ENCODE assay signal across 8 mouse cellular contexts in the genomic region with DNA sequence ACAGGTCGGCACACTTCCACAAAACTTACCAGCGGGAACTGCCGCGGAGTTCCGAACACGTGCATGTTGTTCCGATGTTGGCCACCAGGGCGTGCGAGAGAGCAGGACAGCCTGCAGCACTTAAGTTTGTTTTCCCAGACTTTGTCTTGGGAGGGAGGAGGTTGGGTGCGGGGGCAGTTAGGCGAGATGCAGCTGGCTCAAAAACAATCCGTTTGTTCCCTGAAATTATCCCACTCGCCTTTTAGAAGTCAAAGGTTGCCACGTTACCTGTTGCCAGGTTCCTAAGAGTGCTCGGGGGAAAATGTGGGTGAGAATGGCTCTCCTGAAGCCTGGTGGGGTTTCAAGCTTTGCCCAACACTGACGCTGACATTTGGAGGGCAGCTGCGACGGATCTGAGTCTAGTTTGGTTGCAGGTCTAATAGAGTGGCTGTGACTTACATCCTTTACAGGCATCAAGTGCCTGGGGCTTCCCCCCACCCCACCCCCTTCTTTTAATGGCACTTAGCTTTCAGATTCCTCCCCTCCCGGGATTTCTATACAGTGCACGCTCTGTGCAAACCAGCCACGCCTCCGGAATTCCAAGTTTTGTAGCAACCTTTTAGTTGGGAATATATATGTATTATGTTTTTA.
DNase-seq lines count a peak whose midpoint lies in the region; ATAC-seq and TF ChIP-seq lines count a peak whose summit lies in the region.

No protein-coding gene starts in this region.

- peak overlapping the region; percentile 95 for H3K4me2 ChIP-seq in lung, embryonic 16.5 days (ENCODE audit: low read depth, low read length)

- DNase-seq in ES-E14 (ENCODE audit: low read depth, low spot score) = peak; percentile 85
- DNase-seq in cerebellum, adult 2 months = peak; percentile 63 to 77
- DNase-seq in forelimb bud, embryonic 11.5 days (ENCODE audit: low read depth, low spot score) = peak; percentile 92
- peak; percentile 90 for DNase-seq in hindbrain, embryonic 10.5 days (ENCODE audit: low spot score)
- peak; percentile 59 for DNase-seq in layer of hippocampus, adult 9-10 months (ENCODE audit: low spot score)
- DNase-seq in ovary, adult 18-20 months (ENCODE audit: low spot score) = peak; percentile 78
- peak; percentile 83 for DNase-seq in thymus, adult 2 months

- H3K9me3 ChIP-seq in ES-E14 (ENCODE audit: control insufficient read depth, insufficient read depth, low read depth, low read length) = no peaks in the 10 kb centered on the region
- no peaks in the 10 kb centered on the region for H3K9me3 ChIP-seq in hindbrain, embryonic 10.5 days
- H3K9me3 ChIP-seq in lung, embryonic 16.5 days (ENCODE audit: control insufficient read depth, low read length) = no peaks in the 10 kb centered on the region

- peaks cover 12% of the 10 kb centered on the region in 2 experiments; a peak in 3 of 4 replicates for H3K4me1 ChIP-seq in ES-E14 (ENCODE audit: control insufficient read depth in 2 of 2, insufficient read depth in 2 of 2, low read length in 2 of 2, poor library complexity in 1 of 2)
- no peaks in the 10 kb centered on the region for H3K4me1 ChIP-seq in cerebellum, adult 2 months (ENCODE audit: control insufficient read depth, insufficient read depth, low read length)
- H3K4me1 ChIP-seq in hindbrain, embryonic 10.5 days (replicated peaks) = peaks cover 33% of the 10 kb centered on the region
- peaks cover 35% of the 10 kb centered on the region for H3K4me1 ChIP-seq in lung, embryonic 16.5 days (replicated peaks; ENCODE audit: control insufficient read depth, insufficient read depth, low read length)
- H3K4me1 ChIP-seq in thymus, adult 2 months (replicated peaks; ENCODE audit: control insufficient read depth, insufficient read depth, low read length) = peaks cover 9% of the 10 kb centered on the region

- no peaks in the 10 kb centered on the region for H3K27me3 ChIP-seq in cerebellum, adult 2 months (ENCODE audit: control insufficient read depth, insufficient read depth, low read length)
- H3K27me3 ChIP-seq in hindbrain, embryonic 10.5 days (ENCODE audit: insufficient read depth, poor library complexity, severe bottlenecking) = peaks cover 30% of the 10 kb centered on the region
- no peaks in the 10 kb centered on the region for H3K27me3 ChIP-seq in lung, embryonic 16.5 days (ENCODE audit: control insufficient read depth, insufficient read depth, low read depth, low read length)
- H3K27me3 ChIP-seq in thymus, adult 2 months (ENCODE audit: control insufficient read depth, insufficient read depth, low read length) = no peaks in the 10 kb centered on the region

- peak overlapping the region; percentile 78 for H3K9ac ChIP-seq in ES-E14 (ENCODE audit: insufficient read depth, low read depth, low read length, poor library complexity, severe bottlenecking)
- peak overlapping the region; percentile 71 for H3K9ac ChIP-seq in lung, embryonic 16.5 days (ENCODE audit: low read length)

- TF ChIP-seq POLR2A in cerebellum, adult 2 months (IDR thresholded peaks at IDR 0.05; ENCODE audit: borderline replicate concordance, insufficient read depth, low read length) = no peak
- no peak for TF ChIP-seq POLR2A in thymus, adult 2 months (IDR thresholded peaks at IDR 0.05; ENCODE audit: control insufficient read depth, extremely low read depth, insufficient read depth, low read length, poor library complexity)

- peak; percentile 86 for TF ChIP-seq CTCF in cerebellum, adult 2 months (IDR thresholded peaks at IDR 0.05; ENCODE audit: borderline replicate concordance, insufficient read depth, low read depth, low read length)
- peak; percentile 89 for TF ChIP-seq CTCF in thymus, adult 2 months (IDR thresholded peaks at IDR 0.05; ENCODE audit: borderline replicate concordance, control insufficient read depth, extremely low read depth, insufficient read depth, low read length, poor library complexity)

- H3K36me3 ChIP-seq in ES-E14 (ENCODE audit: control insufficient read depth, insufficient read depth, low read length, poor library complexity, severe bottlenecking) = no peaks in the 10 kb centered on the region
- H3K36me3 ChIP-seq in hindbrain, embryonic 10.5 days = no peaks in the 10 kb centered on the region
- no peaks in the 10 kb centered on the region for H3K36me3 ChIP-seq in lung, embryonic 16.5 days (ENCODE audit: control insufficient read depth, insufficient read depth, low read length)
- H3K36me3 ChIP-seq in thymus, adult 2 months (ENCODE audit: control insufficient read depth, insufficient read depth, low read length) = no peaks in the 10 kb centered on the region

- H3K4me3 ChIP-seq in ES-E14 (ENCODE audit: insufficient read depth in 1 of 2, low read depth in 1 of 2, low read length in 2 of 2, poor library complexity in 1 of 2, severe bottlenecking in 1 of 2) = peak overlapping the region; percentile 42 to 58
- H3K4me3 ChIP-seq in cerebellum, adult 2 months (replicated peaks; ENCODE audit: insufficient read depth, low read depth, low read length) = no peak overlapping the region
- peak overlapping the region; percentile 54 for H3K4me3 ChIP-seq in hindbrain, embryonic 10.5 days
- H3K4me3 ChIP-seq in lung, embryonic 16.5 days (ENCODE audit: low read length) = peak overlapping the region; percentile 55
- no peak overlapping the region for H3K4me3 ChIP-seq in thymus, adult 2 months (ENCODE audit: control insufficient read depth, insufficient read depth, low read length)

- ATAC-seq in lung, embryonic 16.5 days (ENCODE audit: low read depth) = peak; percentile 75

- 5% methylated on average over 22 of the region's 22 CpGs for WGBS in cerebellum, adult 2 months
- WGBS in hindbrain, embryonic 10.5 days = under 1% methylated on average over 22 of the region's 22 CpGs
- under 1% methylated on average over 22 of the region's 22 CpGs for WGBS in lung, embryonic 16.5 days
- 1% methylated on average over 22 of the region's 22 CpGs for WGBS in thymus, adult 2 months

- in situ Hi-C loops in ES-E14 (cut with MboI; ENCODE audit: low sequenced_read_pairs in 2 of 2, unreplicated experiment in 2 of 2) = no loop called here

- H3K27ac ChIP-seq in ES-E14 (ENCODE audit: insufficient read depth, low read depth, low read length, poor library complexity, severe bottlenecking) = peak overlapping the region; percentile 91
- no peak overlapping the region for H3K27ac ChIP-seq in cerebellum, adult 2 months (ENCODE audit: insufficient read depth, low read length)
- peak overlapping the region; percentile 87 for H3K27ac ChIP-seq in hindbrain, embryonic 10.5 days
- peak overlapping the region; percentile 95 for H3K27ac ChIP-seq in lung, embryonic 16.5 days (ENCODE audit: low read length)
- H3K27ac ChIP-seq in thymus, adult 2 months (ENCODE audit: control insufficient read depth, insufficient read depth, low read length) = no peak overlapping the region

TF ChIP-seq in ES-E14, 5 proteins besides CTCF, POLR2A, EP300 and RAD21:
- TF ChIP-seq ZNF384 (IDR thresholded peaks at IDR 0.05; ENCODE audit: low read depth, low read length) (no peak), MAFK (IDR thresholded peaks at IDR 0.05; ENCODE audit: insufficient read depth, low read depth, low read length) (no peak), CHD2 (IDR thresholded peaks at IDR 0.05; ENCODE audit: low read depth, low read length) (0 out of 2 replicates have a peak, but pooled peaks have one; percentile 19), ZC3H11A (IDR thresholded peaks at IDR 0.05; ENCODE audit: borderline replicate concordance, low read depth, low read length) (peak; percentile 37; the same call in 1 of the 2 replicates), HCFC1 (IDR thresholded peaks at IDR 0.05; ENCODE audit: borderline replicate concordance, insufficient read depth, low read length) (peak; percentile 60; the same call in 1 of the 2 replicates)
TF ChIP-seq in ES-E14: peak in this region for 3.

Comparison
In these comparisons a context has a peak if more than half of its experiments do, and no peak if none do; other contexts are left out.
1. H3K27ac ChIP-seq: peak in ES-E14 (single experiment), hindbrain, embryonic 10.5 days (single experiment) and lung, embryonic 16.5 days (single experiment); none in cerebellum, adult 2 months (single experiment) and thymus, adult 2 months (single experiment).
2. H3K4me3 ChIP-seq: peak in ES-E14 (2 of 2), hindbrain, embryonic 10.5 days (single experiment) and lung, embryonic 16.5 days (single experiment); none in cerebellum, adult 2 months (single experiment) and thymus, adult 2 months (single experiment).
3. Peak in every context shown above with its lines, with median percentiles within 50 percentile points of each other: DNase-seq.